Mouse (Mus musculus) layer of hippocampus, adult 9-10 months (tissue): ENCODE results near the gene Trim31.
"Not testable (repeated sequence)": the region's sequence is repeated elsewhere in the genome, so short reads cannot be mapped to it uniquely, and the experiment has no call there.

Experiments
- DNase-seq: peaks from one replicate; pipeline ENCODE4 v3.0.0; 2022; ENCODE audit warnings: low spot score

The Trim31 gene

DNA sequence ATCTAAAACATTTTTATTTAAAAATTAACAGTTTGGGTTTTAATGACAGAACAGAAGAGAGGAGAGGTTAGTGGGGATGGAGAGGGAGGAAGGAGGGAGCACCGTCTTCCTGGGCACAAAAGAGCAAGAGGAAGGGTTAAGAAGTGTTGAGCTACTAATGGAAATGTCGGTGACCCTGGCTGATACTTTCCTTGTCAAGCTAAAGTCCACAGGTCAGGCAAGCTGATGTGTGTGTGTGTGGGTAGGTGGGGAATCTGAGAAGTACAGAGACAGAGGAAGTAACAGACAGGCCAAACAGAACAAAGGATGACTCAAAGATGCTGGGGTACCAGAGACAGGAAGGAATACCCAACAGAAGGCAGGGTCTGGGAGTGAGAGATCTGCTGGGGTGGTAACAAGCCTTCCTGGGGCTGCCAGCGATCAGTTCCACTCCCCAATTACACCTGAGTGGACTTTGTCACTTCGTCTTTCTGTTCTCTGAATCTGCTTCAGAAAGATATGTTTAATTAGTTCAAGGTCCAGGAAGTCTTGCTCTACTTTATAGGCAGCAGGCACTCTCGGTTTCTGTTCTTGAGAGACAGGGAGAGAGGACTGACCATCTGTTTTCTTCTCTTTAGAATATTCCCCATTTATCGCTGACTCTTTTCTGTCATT lies at the start of gene Trim31:
Trim31 (plus strand) TSS at position 567 of the 654 bp plus-strand sequence.
- no peak for DNase-seq

DNA sequence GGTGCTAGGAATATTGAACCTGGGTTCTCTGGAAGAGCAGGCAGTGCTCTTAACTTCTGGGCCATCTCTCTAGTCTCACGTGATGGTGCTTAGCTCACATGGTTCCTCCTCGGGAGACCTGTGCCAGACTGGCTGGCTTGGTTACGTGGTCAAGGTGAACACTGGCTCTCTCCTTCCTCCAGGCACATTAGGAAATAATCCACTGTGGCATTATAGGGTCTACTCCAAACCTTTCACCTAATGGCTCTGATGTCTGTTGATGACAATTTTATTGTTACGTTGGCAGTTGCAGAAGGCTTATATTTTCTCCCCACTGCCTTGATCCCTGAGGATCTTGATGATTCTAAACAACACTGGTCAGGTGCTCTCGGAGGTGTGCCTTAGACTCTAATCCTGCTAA lies 49.0 kb upstream of the Trim31 start:
- no peak for DNase-seq

DNA sequence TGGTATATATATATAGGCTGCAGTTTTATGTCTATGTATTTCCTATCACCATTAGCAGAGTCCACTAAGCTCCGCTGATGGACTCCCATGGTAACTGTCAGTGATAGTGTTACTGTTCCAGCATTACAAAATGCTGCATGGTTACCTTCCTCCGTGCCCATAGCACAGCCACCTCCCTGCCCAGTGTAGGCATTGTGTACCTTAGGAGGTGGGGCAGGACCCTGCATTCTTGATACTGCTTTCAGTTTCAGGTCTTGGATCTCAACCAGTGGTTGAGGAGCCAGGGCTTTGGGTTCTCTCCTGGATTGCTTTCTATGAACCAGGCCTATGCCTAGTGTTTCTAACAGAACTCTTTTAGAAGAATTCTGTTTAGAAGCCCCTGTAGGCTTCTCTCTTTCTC lies 47.9 kb upstream of the Trim31 start:
- DNase-seq, result no peak

DNA sequence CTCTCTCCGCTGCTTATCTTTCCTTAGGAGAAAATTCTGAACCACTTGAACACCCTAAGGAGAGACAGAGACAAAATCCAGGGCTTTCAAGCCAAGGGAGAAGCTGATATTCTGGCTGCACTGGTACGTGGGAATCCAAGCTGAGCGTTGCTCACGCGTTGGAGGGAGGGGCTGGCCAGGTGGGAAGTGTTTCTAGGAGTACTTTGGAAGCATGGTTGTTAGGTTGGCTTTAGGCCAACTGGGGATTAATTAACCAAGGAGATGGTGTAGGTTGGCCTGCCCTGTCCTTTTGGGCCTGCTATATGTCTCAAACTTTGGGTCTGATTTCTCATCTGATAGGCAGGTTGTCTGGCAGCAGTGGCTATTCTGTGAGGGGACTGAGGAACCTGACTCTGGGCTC lies 46.7 kb upstream of the Trim31 start:
- no peak for DNase-seq

DNA sequence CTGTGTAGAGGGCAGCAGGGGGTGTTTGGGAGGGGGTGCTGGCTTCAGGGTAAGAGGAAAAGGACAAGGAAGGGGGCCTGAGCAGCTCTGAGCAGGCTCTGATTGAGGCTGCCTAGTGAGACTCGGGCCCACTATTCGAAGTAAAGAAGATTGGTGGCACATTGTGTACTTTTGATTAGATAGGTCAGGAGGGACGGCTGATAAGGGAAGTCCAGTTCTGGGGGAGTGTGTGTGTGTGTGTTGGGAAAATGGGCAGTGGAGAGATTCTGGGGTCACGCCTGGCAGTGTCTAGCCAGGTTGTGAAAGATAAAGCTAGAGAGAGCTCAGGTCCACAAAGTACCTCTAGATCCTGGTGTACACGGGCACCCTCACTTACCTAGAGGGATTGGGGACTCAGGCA lies 46.3 kb upstream of the Trim31 start:
- DNase-seq, result no peak

DNA sequence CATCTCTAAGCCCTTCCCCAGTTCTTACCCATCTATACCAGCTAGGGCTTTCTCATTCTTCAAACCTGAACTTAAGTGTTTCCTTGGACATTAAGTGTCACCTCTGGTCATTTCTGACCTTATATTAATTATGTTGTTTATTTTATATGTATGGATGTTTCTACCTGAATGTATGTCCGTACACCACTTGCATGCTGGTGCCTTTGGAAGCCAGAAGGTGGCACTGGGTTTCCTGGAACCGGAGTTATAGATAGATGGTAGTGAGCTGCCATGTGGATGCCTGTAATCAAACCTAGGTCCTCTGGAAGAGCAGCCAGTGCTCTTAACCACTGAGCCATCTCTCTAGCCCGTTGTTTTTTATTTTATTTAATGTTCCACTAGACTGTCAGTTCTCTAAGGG lies 42.4 kb upstream of the Trim31 start:
- DNase-seq, result no peak

DNA sequence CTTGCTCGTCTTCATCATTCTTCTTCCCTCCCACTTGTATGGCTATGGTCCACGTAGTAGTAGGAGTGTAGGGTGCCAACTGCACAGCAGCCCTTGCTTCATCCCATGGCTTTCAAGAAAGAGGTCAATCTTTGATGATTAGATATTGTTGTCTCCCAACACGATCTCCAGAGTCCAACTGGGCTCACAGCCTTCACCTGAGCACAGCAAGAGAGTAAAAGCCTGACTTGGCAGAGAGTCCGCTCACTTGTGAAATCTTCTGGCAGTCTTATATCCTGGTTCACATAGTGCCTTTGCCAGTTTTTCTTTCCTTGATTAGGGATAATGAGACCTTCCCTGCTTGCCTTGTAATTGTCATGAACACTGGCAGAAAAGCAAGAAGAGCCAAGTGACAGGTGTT lies 41.7 kb upstream of the Trim31 start:
- no peak for DNase-seq

DNA sequence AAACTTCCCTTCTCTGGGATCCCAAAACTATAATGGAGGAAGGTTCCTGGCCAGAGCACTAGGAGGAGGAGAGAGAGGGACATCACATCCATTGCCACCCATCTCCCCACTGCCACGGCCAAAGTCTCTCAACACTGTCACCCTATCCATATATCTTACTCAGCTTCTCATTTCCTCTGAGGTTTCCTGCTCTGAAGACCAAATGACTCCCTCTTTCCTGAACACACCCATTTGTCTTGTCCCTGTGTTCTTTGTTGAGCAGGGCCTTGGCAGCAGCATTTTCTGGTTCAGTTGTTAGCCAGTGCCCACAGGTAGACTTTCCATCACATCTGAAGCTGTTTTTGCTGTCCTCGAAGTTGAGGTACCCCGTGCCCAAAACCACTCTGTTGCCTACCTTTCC lies 39.7 kb upstream of the Trim31 start:
- DNase-seq, result no peak

DNA sequence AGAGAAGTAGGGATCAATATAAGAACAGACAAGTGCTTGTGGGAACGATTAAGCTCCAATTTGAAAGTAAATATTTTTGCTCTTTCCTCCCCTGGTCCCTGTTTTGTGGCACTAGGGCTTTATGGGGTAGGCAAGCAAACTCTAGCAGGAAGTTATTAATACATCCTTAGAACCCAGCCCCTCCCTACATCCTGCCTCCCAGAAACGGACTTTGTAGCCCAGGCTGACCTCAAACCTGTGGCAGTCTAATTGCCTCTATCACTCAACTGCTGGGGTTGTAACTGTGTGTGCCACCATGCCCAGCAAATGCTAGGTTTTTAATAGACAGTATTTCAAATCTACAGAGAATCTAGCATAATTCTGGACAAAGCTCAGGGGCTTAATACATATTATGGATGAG lies 36.2 kb upstream of the Trim31 start:
- DNase-seq, result no peak

DNA sequence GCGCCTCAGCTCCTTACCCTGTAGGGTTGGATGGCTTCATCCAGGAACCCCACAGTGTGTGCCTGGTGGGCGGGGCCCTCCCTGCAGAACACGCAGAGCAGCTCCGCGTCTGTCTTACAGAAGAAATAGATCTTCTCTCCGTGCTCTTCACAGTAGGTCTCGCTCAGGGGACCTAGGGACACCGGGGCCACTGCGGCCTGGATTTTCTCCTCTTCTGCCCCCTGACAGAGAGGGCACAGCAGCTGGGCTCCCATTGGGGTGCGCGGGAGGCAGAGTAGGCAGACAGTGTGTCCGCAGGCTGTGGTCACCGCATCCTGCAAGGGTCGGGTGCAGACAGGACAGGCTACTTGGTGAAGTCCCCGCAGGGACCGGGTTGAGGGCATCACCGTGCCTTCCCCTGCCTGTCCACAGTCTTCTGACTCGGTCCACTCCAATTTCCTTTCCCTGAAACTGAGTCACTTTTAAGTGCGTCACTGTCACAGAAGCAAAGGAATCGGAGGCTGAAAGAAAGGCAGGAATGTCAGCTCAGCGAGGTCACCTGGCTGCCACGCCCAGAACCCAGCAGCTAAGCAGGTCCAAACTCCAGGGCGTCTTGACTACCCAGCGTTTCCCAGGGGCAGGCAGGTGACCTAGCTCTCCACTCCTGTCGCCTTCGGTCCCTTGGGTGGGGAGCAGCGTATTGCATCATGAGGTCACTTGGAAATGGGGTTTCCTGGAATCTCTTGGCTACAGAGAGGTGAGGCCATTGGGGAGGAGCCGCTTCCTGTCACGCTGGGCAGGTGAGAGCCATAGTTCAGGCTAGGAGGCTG lies 31.0 kb upstream of the Trim31 start, which contains the start of gene Trim15:
Trim15 (minus strand) TSS at position 492 of the 809 bp plus-strand sequence.
- DNase-seq, result no peak

DNA sequence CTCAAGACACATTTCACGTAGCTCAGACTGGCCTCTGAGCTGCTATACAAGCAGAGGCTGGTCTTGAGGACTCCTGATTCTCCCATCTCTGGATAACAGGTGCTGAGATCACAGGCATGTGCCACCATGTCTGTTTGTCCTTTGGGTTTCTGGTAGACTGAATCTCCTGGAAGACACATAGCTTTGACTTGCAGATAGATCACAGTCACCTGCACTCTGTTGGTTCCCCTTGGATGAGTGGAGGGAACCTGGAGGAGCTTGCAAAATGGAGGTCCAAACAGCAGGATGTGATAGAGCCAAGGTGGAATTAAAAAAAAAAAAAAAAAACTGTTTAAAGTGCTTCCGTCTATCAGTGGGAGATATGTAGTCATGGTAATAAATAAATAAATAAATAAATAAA lies 29.1 kb upstream of the Trim31 start:
- no peak for DNase-seq

DNA sequence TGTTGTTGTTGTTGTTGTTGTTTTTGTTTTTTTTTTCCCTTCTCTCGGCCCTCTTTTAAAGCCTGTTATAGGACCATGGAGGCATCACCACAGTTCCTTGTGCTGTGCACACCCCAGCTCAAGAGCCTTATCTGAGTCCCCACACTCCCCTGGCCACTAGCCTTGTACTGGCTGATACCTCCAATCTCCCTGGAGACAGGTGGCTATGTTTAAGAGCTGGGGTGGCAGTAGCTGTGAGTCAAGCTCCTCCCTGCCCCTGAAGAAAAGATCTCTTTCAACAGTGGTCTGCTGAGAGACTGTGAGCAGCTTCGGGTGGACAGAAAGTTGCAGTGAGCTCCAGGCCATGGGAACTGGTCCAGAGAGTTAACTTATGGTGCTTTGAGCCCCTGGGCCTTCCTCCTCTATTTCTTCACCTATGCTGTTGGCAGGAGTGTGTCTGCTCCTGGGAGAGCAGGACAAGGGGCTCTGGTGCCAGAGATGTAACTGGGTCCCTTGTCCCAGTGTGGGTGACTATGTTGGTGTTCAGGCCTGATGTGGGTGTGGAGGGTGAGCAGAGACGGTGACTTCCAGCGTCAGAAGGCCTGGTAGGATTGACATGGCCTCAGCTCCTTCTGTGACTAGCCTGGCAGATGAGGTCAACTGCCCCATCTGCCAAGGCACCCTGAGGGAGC lies 28.5 kb upstream of the Trim31 start, which contains the start of gene Trim10:
Trim10 (plus strand) TSS at position 291 of the 671 bp plus-strand sequence.
- no peak for DNase-seq

DNA sequence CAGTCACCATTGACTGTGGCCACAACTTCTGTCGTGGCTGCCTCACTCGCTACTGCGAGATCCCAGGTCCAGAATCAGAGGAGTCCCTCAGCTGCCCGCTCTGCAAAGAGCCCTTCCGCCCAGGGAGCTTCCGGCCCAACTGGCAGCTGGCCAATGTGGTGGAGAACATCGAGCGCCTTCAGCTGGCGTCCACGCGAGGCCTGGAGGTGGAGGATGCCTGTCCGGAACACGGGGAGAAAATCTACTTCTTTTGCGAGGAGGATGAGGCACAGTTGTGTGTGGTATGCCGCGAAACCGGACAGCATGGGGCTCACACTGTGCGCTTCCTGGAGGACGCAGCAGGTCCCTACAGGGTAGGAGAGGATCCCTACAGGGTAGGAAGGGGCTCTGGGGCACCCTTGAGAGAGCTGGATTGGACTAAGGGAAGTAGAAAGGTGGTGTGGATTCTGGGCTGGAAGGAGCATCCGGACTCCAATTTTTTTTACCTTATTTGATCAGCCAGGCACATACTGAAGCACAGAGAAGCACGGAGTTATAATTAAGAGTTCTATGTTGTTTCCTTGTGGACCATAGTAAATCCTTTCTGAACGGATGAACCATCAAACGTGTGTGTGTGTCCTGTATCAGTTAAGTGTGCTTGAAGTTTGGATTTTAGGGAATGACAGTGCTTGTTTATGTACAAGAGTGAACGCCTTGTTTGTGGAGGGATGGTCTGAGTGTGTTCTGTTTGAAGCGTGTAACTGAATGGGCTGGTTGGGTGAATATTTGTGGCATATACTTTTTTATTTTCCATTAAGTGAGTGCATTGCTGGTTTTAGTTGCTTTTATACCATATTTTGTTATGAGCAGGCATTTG lies 27.7 kb upstream of the Trim31 start:
- no peak for DNase-seq

DNA sequence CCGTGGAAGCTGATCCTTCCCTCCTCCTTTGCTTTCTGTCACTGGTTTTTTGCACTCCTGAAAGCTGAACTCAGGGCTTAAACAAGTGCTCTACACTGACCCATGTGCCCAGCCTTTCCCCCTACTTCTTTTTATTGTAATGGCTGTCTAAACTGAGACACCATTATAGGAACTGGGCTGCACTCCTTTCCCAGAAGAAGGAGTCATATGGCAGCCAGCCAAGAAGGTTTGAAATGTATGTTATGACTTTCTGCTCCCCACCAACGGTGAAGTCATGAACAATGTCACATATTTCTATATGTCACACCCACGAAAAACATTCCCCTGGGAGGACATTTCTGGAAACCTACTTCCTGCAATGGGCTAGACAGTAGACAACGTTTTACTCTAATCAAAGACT lies 23.3 kb upstream of the Trim31 start:
- no peak for DNase-seq

DNA sequence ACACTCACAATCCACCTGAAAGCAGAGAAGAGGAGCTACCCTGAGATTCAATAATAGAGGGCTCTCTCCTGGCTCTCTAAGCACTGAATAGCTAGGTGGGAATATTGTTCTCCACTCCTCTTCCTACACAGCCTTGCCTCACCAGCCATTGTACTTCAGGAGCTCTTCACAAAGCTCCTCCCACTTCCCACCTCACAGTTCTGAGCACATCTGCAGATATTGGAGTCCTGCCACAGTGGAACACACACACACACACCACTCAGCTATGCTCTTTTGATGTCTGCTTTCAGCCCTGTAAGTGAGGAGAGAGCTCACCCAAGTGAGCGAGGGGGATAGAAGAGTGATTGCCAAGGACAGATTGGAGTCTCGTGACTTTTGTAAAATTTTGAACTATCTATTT lies 14.6 kb upstream of the Trim31 start:
- no peak for DNase-seq

DNA sequence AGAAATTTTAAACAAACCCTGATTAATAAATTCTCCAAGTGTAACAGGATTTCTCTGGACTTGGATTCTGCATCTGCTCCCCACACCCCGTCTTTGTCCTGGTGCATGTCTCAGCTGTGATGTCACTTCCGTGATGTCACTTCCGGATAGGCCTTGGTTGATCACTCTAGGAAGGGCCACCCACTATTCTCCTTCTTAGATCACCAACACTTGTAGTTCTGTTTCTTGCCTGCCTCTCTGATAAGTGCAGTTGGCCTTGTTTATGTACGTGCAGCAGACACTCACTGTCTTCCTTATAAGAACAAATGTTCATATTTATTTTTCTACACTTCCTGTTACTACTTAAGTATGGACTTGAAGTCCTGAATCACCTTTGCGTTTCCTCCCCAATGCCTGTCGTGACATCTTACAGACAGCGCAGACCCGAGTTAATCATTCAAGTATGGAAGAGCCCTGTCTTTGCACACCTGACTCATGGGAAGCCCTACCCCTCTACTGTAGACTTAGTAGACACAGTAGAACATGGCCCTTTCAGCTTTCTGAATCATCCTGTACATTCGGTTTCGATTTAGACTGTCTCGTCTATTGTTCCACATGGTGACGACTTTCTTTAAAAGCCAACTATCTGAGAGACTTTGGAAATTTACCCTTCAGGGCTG lies 12.7 kb upstream of the Trim31 start:
- no peak for DNase-seq

DNA sequence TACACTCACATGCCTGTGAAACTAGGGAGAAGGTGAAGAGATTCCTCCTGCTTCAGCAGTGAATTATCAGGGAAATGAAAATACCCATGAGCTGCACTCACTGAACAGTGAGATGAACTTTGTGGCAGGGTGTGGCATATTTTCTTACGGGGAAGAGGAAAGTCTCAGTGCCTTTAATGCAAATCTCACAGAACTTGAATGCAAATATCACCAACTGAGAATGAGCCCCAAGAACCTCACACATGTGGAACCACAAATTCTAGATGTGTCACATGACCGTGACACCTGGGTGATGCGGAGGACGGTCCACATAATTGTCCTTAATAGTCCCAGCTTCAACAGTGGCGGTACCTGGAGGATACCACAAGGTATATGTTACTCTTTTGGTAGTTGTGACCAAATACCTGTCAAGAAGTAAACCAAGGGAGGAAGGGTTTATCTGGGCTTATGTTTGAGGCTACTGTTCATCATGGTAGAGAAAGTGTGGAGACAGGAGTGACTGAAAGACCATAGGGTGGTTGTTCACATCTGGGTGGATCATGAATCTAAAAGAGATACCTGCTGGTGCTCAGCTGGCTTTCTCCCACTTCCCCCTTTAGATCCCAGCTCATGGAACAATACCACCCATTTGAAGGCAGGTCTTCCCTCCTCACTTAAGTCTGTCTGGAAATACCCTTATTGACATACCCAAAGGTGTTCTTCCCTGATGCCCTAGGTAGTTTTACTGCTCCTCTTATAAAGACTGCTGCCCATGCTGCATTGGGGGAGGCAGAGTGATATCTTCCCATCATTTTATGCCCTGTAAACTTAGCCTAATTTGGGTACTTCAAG lies 7.6 kb upstream of the Trim31 start, which contains the start of gene Trim40:
Trim40 (minus strand) TSS at position 51 of the 831 bp plus-strand sequence.
- no peak for DNase-seq

DNA sequence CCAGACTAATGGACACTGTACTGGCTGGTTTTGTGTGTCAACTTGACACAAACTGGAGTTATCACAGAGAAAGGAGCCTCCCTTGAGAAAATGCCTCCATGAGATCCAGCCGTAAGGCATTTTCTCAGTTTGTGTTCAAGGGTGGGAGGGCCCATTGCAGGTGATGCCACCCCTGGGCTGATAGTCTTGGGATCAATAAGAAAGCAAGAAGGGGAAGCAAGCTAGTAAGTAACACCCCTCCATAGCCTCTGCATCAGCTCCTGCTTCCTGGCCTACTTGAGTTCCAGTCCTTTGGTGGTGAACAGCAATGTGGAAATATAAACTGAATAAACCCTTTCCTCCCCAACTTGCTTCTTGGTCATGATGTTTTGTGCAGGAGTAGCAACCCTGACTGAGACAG lies 6.4 kb upstream of the Trim31 start:
- DNase-seq, result not testable (repeated sequence)

DNA sequence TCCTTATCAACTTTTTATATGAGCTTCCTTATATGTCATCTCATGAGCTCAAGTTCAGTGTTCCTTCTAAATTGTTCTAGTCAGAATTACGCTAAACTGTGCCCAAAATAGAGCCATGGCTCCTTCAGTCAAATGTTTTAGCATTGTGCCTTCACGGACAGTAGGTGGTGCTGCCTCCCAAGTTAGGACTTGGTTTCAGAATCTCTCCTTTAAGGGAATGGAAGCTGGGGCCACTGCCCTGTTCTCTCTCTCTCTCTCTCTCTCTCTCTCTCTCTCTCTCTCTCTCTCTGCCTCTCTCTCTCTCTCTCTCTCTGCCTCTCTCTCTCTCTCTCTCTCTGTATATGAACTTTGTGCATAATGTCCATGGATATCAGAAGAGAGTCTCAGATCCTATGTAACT lies 5.6 kb upstream of the Trim31 start:
- peak; percentile 15 for DNase-seq

DNA sequence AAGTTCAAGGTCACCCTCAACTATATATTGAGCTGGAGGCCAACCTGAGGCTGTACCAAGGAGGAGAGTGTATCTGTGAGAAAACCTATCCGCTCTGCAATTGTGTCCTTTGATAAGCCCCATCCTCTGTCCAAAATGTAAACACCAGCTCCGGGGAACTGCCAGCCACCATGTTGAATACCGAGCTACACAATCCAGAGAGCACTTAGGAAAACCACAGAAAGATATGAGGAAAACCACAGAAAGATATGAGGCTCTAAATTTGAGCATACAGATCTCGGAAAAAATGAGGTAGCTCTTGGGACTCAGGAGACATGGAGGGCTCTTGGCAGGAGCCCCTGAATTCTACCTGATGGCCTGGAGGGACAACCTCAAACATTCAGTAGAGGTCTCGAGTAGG lies 4.5 kb upstream of the Trim31 start:
- no peak for DNase-seq

DNA sequence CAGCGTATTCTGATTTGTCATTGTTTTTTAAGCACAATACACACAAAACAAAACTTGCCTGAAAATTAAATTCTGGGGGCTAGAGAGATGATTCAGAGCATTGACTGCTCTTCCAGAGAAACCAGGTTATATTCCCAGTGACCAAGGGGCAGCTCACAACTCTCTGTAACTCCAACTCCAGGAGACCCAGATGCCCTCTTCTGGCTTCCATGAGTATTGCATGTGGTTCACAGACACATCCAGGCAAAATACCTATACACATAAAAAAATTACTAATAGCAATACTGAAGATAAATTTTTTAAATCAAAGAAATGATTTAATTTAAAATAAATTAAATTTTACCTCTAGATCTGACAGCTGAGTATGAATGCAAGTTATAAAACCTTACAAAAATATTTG lies 1.3 kb upstream of the Trim31 start:
- peak; percentile 20 for DNase-seq
